Mouse (Mus musculus): ENCODE measurements at regions not wholly inside any gene's neighbourhood (a gene's known extent, or its start where the extent isn't known, plus 50 kb on each side); places are given as distances from the start of the nearest gene placed in this dataset.

DNA sequence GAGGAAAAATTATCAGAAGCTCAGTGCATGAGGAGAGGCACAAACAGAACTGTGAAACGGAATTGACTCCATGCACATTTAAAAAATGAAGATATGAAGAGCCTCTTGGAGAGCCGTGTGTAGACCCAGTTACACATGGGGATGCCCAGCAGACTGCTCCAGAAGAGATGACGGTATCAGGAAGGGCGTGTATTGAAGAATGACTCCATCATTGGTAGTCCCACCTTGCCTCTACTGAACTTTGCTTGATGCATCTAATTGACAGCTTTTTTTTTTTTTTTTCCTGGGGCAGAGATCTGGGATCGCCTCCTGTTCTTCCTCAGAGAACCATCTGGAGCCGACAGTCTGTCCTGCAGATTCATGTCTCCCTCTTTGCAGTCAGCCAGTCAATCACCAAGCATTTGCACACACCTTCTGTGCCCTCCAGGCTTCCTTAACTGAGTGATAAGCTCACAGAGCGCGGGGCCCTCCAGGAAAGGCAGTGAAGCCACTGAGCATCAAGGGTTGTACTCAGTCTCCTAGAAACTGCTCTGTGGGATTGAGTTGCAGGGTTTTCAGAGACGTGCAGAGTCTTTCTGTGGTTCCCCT is 57.6 kb upstream of the D1Pas1 start:
- DNase-seq (ENCODE audit: low spot score), result no peak

DNA sequence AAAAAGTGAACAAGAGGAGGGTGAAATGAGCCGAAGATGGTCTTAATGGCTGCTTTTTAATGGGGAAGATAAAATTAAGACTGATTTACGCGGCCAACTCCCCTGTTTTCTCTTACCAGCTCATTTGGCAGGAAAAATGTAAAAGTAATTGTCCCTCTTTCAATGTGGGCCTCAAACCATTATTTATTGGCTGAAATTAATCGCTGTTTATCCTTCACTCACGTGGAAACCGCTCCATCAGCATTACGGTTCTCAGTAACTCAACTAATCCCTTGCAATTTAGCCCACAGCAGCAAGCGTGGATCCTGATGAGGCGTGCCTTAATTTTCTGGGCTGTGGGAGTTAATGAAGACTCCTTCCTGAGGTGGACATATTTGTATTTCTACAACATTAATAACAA is 58.1 kb upstream of the D1Pas1 start:
- DNase-seq (ENCODE audit: low spot score), result no peak

- no peak for DNase-seq (ENCODE audit: low spot score)
These were observed 59.6 kb upstream of the D1Pas1 start for GRCm38 (mm10) chr1:186907409-186908170.

DNA sequence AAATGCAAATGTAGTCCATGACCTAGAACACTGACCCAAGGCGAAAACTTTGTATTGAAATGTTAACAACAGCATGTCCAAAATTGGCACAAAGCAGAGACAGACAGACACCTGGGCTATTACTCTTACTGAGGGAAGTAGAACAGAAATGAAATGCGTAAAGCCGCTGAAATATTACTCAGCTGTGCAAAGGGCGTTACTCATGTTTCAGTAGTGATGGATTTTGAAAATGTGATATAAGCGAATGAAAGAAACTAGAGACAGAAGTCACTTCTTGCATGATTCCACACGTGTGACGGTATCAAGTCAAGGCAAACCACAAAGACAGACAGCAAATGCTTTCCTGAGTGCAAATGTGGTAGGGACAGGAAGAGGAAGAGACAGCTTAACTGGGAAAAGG is 61.3 kb upstream of the D1Pas1 start:
- no peak for DNase-seq (ENCODE audit: low spot score)

GRCm38 (mm10) chr1:186901548-186901947 is 65.7 kb upstream of the D1Pas1 start:
- DNase-seq (ENCODE audit: low spot score), result no peak

GRCm38 (mm10) chr1:186898203-186898602 is 69.0 kb upstream of the D1Pas1 start:
- no peak for DNase-seq (ENCODE audit: low spot score)

DNA sequence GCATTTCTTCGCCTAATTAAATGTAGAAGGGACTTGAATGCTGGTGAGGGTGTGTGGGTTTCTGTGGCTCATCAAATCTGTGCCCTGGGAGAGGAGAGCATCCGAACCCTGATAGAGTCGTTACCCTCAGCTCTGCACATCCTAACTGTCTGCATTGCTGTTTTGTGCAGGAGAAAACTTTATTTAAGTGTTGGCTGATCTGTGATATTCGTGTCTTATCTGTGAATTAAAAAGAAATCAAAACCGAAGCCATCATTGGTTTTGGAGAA is 77.7 kb upstream of the D1Pas1 start:
- no peak for DNase-seq (ENCODE audit: low spot score)

DNA sequence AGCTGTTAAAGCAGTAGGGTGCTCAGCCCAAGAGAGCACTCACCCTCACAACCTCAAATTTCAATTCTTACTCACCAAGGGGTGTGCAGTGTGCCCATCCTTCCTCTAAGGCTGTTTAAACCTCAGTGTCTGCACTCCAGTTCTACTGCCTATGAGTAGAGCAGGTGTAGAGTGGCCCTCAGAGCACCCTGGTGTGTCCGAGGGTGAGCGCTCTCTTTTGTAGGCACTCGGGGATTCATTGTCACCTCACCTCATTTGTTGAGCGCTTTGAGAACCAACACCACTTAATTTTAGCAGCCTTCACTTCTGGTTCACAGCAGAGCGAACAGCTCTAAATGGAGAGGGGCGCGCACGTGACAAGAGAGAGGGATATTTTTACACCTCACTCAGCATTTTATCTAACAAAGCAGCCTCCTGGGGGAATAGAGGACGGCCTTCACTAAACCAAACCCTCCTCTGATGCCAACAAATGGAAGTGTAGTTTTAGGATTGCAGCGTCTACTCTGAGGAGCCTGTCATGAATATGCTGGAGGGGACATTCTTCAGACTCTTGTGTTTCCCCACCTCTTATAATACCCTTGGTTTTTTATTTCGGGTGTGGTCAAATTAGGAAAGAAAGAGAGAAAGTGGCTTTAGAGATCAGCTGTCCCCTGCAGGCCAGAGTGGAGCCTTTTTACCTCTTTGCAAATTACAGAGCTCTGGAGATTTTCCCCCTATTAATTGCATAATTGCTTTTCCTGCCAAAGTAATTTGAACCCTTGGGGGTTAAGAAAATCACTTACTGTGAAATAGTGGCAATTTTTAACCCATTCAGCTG is 78.2 kb upstream of the D1Pas1 start:
- no peak for DNase-seq (ENCODE audit: low spot score)

- no peak for DNase-seq (ENCODE audit: low spot score)
These were observed 80.1 kb upstream of the D1Pas1 start for GRCm38 (mm10) chr1:186887127-186887526.

DNA sequence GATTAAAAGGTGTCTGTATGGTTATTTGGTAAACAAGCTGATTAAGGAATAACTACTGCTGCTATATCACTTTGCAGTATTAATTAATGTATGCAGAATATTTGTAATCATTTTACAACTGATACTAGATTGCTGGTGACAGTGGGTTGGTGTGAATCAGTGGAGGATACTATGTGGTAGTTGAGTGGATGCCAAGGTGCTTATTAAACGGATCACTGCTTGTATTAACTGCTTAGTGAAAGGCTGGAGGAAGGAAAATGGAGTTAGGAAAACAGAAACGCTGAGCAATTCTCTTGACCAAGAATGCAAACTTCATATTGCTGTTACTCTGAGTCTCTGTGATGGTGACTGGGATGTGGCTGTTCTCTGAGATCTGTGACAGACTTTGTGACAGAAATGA is 86.8 kb upstream of the D1Pas1 start:
- DNase-seq (ENCODE audit: low spot score), result no peak

GRCm38 (mm10) chr1:186860608-186861444 is 106.4 kb upstream of the D1Pas1 start:
- DNase-seq (ENCODE audit: low spot score), result no peak

DNA sequence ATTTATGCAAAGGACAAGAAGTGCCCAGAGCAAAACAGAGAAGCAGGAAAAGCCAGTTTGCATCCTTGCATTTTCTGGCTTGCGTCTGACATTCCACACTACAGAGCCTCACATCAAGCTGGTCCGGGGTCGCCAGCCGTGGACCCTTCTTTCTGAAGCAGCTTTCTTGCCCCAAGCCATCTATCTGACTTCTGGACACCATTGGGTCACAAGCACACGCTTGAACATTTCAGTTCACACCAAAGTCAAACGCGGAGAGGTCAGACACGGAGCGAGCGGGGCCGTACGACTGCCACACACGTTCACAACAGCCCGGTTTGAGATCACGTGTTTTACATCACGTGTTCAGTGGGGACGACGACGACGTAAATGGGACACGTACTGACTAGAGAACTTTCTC is 108.9 kb upstream of the D1Pas1 start:
- DNase-seq (ENCODE audit: low spot score), result no peak

- peak; percentile 1 for DNase-seq (ENCODE audit: low spot score)
These were observed 106.4 kb upstream of the Rrp15 start for GRCm38 (mm10) chr1:186855474-186856036.

DNA sequence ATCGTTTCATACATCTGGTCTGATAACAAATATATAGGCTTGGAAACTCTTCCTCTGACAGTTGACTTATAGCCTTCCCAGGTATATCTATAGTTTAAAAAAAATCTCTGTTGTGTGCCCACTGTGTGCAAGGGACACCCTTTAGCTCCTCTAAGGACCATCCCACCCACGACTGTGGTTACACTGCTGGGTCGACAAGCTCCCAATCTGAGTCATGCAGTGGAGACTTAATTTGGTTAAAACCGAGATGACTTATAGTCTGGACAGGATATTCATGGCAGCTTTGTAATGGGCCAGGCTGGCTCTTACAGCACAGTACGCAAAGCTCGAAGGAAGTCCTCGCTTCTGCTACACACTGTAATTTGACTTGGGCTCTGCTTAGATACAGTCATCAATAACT is 96.1 kb upstream of the Rrp15 start:
- DNase-seq (ENCODE audit: low spot score), result no peak

DNA sequence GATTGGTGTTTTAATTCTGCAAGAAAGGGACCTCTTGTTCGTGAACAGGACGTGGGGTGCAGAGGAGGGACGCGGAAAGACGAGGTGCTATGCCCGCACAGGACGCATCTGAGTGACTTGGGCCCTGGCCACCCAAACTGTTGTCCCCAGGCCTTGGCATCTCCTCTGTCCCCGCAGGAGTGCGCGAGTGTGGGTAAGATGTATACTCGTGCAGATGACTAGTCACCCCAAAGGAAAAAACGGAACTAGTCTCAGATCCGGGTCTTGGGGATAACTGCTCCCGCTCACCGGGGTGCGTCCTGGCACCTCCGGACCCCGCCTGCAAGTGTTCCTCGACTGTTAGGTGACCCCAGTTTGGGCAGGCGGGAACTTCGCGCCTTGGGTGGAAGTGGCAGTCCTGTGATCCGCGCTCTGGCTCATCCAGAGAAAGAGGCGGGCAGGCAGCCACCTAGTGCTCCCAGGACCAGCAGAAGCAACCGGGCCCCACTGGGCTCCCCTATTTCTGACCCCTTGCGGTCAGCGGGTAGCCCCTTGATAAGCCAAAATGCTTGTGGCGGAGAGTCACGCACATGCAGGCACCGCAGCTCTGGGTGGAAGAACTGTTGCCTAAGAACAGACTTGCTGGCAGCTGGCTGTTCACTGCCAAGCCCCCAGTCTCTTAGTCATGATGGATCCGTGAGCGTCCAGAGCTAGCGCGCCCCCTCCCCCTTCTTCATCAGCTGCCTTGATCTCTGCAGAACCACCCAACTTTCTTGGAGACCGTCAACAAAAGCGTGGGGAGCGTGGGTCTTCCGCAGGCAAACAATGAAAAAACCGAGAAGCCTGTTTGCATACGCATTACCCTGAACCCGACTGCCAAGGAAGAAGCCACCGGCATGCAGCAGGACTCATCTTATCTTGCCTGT is 85.0 kb upstream of the Rrp15 start:
- DNase-seq (ENCODE audit: low spot score), result no peak

DNA sequence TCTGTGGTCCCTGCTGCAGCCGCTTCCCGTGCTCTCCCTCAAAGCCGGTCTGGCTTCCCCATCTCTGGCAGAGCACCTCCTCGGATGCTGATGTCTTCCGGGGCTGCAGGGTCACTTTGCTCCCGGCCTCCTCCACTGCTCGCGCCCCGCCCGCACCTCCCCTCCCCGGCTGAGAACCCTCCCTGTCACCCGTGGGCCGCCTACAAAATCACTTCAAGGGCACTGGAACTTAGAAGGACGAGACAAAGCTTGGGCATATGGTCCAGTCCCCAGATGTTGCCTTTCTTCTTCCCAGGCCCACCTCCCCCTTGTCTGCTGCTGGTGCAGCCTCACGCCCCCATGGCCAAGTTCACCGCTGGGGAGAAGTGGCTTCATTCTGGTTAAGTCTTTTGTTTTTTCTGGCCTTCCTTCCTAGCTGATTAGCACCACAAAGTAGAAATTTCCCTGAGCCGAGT is 84.3 kb upstream of the Rrp15 start:
- DNase-seq (ENCODE audit: low spot score), result no peak

DNA sequence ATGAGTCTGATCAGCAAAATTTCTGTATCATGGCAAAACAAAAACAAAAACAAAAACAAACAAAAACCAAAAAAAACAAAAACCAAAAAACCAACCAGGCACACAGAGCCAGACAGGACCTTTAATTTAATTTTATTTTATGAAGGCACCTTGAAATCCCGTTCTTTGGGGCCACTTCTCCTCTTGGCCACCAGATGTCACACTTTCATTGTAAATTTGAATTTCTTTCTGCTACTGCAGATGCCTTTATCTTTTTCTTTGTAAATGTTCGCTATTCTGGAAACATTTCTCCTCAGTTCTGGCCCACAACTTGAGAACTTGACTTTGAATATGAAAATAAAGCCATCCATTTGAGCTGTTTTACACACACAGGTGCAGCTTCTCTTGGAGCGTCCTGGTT is 78.6 kb upstream of the Rrp15 start:
- peak; percentile 21 for DNase-seq (ENCODE audit: low spot score)

DNA sequence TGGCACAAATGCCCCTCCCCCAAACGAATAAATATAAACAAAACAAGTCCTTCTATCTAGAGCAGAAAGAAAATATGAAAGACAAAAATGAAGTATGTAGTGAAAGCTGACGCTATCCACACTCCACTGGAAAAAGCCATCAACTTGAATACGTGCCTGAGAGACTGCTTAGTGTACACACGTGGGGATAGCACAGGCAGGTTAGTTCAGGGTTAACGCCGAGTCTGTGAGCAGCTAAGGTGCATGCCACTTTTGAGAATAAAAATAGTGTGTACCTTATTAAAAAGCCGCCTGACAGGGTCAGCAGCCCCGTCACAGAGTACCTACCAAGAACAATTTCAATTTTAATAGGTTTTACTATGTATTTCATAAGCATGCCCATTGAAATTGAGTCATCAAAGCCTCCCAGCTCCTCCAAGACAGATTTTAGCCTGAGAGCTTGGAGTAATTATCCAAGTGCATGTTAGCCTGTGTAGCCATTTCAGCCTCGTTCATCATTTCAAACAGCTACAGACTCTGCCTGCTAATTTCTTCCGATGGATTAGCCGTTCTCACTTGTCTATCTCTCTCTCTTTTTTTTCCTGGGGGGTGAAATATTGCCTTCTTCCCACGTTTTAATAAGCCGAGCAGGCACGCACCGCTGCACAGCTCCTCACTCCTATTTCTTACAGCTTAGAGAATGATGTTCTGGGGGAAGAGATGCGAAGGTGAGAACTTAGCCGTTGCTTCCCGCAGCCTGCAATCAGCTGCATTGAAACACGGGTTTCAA is 59.2 kb upstream of the Rrp15 start:
- DNase-seq (ENCODE audit: low spot score), result no peak

- DNase-seq (ENCODE audit: low spot score), result no peak
These were observed 55.3 kb upstream of the Rrp15 start for GRCm38 (mm10) chr1:186804451-186804850.

Data from ovary, postnatal 14 days (tissue).